Mouse (Mus musculus): ENCODE measurements around the gene Eif3i. TPM values are rescaled to one million over a fixed set of nuclear protein-coding genes. Genes with fewer than 3 reads are reported as not detected.

Gene Eif3i
- polyA plus RNA-seq, 2 experiments: 201 to 223 TPM

DNA sequence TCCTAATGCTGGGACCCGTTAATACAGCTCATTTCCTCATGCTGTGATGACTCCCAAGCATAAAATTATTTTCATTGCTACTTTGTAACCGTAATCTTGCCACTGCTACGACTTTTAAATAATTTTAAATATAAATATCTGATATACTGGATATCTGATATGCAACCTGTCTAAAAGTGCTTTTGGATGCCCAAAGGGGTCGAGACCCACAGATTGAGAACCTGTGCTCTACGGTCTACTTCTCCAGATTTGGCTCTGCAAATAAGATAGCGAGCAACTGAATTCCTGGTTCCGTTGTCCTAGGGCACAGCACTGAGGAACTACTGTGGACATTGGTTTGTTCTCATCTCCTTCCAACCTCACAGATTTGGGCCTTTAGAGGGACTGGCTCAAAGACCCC, 22.8 kb downstream of the Eif3i start:
- TF ChIP-seq CTCF (IDR thresholded peaks at IDR 0.05; ENCODE audit: low read depth) (no peak), EP300 (IDR thresholded peaks at IDR 0.05; ENCODE audit: low read depth) (no peak)
- no peak overlapping the region for H3K4me3 ChIP-seq (ENCODE audit: insufficient read depth in 1 of 2, low read depth in 2 of 2, low read length in 2 of 2)
- H3K4me2 ChIP-seq (ENCODE audit: low read depth): no peak overlapping the region
- H3K4me1 ChIP-seq (replicated peaks; ENCODE audit: control insufficient read depth in 2 of 2, insufficient read depth in 2 of 2, low read length in 1 of 2): peaks cover 0 to 4% of the 10 kb centered on the region in 2 experiments; a peak in 2 of 4 replicates
- no peaks in the 10 kb centered on the region for H3K36me3 ChIP-seq (replicated peaks; ENCODE audit: control insufficient read depth, insufficient read depth, low read depth)
- no peak overlapping the region for H3K27ac ChIP-seq
- DNase-seq (ENCODE audit: low read depth in 3 of 3, low spot score in 3 of 3) (no peak), ATAC-seq (ENCODE audit: insufficient read depth) (no peak)
- H3K9me3 ChIP-seq (ENCODE audit: control insufficient read depth, low read length): no peaks in the 10 kb centered on the region
- WGBS (ENCODE audit: insufficient replicate concordance): 69% methylated on average over 7 of the region's 7 CpGs
- no peak overlapping the region for H3K9ac ChIP-seq (replicated peaks)
- H3K27me3 ChIP-seq (ENCODE audit: control insufficient read depth, insufficient read depth, low read length): no peaks in the 10 kb centered on the region

DNA sequence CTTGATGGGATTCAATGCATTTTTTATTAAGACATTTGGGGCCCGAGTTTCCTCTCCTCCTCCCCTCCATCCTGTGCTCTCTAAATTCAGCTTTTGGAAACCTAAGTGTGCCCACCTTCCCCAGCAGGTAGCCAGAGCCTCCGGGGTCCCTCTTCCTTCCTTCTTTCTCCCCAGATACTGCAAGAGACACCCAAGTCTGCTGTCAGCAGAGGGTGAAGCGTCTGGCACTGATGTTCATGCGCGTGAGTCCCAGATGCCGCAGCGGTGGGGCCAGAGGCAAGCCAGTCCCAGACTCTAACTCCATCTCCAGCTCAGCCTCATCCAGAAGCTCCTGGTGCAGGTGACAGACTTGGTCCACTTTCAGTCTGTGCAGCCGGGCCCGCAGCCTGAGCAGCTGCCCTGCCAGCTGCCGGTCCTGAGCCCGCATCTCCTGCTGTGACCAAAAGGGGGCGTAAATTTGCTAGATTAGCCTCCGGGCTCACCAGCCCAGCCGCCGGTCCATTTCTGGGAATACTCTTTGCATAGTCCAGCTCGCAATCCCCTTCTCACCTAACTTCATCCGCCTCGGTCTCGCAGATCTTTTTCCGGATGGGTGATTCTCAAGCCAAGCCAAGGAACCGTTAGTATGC, 23.5 kb downstream of the Eif3i start:
- ATAC-seq (ENCODE audit: insufficient read depth) (no peak), DNase-seq (ENCODE audit: low read depth in 3 of 3, low spot score in 3 of 3) (no peak)
- Histone ChIP-seq H3K27ac (no peak overlapping the region), H3K4me3 (ENCODE audit: insufficient read depth in 1 of 2, low read depth in 2 of 2, low read length in 2 of 2) (peak overlapping the region in 1 of 2 experiments; percentile 5; a peak in 1 of 4 replicates), H3K27me3 (ENCODE audit: control insufficient read depth, insufficient read depth, low read length) (no peaks in the 10 kb centered on the region), H3K9me3 (ENCODE audit: control insufficient read depth, low read length) (no peaks in the 10 kb centered on the region), H3K36me3 (replicated peaks; ENCODE audit: control insufficient read depth, insufficient read depth, low read depth) (no peaks in the 10 kb centered on the region), H3K4me1 (replicated peaks; ENCODE audit: control insufficient read depth in 2 of 2, insufficient read depth in 2 of 2, low read length in 1 of 2) (peaks cover 0 to 4% of the 10 kb centered on the region in 2 experiments; a peak in 2 of 4 replicates), H3K4me2 (ENCODE audit: low read depth) (no peak overlapping the region), H3K9ac (replicated peaks) (no peak overlapping the region)
- WGBS (ENCODE audit: insufficient replicate concordance): 32% methylated on average over 21 of the region's 21 CpGs
- TF ChIP-seq CTCF (IDR thresholded peaks at IDR 0.05; ENCODE audit: low read depth) (peak; percentile 82), EP300 (IDR thresholded peaks at IDR 0.05; ENCODE audit: low read depth) (no peak)

DNA sequence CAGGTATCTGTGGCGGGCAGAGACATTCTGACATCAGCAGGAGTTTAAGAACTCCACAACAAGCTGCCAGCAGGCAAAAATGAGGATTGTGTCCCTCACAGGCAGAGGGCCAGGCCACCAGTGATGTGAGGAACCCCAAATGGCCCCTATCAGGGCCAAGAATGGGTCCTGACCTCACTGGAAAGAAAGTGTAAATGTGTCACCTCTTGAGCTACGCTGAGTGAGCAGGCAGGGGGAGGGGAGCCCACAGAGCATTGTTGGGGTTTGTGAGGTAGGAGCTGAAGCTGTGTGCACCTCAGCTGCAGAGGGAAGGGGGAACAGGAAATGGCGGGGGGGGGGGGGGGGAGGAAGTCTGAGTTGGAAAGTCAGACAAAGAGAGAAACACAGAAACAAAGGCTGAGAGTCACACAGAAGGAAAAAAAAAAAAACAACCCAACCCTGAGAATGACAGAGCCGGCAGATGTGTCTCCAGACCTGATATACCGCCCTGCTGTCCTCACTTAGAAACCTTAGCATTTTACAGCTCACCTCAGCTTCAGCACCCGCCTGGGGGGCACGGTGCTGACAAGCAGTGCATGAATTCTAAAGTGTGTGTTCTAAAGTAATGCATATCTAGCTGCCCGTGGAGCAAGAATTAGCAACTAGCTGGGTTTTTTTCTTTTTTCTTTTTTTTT, 25.1 kb downstream of the Eif3i start:
- TF ChIP-seq CTCF (IDR thresholded peaks at IDR 0.05; ENCODE audit: low read depth): no peak
- TF ChIP-seq EP300 (IDR thresholded peaks at IDR 0.05; ENCODE audit: low read depth): no peak
- 18% methylated on average over 7 of the region's 8 CpGs for WGBS (ENCODE audit: insufficient replicate concordance)
- DNase-seq (ENCODE audit: low read depth in 3 of 3, low spot score in 3 of 3) (no peak), ATAC-seq (ENCODE audit: insufficient read depth) (no peak)
- Histone ChIP-seq H3K4me2 (ENCODE audit: low read depth) (peak overlapping the region; percentile 18; the same call in 1 of the 2 replicates), H3K9ac (replicated peaks) (no peak overlapping the region), H3K9me3 (ENCODE audit: control insufficient read depth, low read length) (no peaks in the 10 kb centered on the region), H3K4me1 (replicated peaks; ENCODE audit: control insufficient read depth in 2 of 2, insufficient read depth in 2 of 2, low read length in 1 of 2) (peaks cover 0 to 4% of the 10 kb centered on the region in 2 experiments; a peak in 2 of 4 replicates), H3K27me3 (ENCODE audit: control insufficient read depth, insufficient read depth, low read length) (no peaks in the 10 kb centered on the region), H3K36me3 (replicated peaks; ENCODE audit: control insufficient read depth, insufficient read depth, low read depth) (no peaks in the 10 kb centered on the region), H3K27ac (no peak overlapping the region), H3K4me3 (ENCODE audit: insufficient read depth in 1 of 2, low read depth in 2 of 2, low read length in 2 of 2) (no peak overlapping the region)

DNA sequence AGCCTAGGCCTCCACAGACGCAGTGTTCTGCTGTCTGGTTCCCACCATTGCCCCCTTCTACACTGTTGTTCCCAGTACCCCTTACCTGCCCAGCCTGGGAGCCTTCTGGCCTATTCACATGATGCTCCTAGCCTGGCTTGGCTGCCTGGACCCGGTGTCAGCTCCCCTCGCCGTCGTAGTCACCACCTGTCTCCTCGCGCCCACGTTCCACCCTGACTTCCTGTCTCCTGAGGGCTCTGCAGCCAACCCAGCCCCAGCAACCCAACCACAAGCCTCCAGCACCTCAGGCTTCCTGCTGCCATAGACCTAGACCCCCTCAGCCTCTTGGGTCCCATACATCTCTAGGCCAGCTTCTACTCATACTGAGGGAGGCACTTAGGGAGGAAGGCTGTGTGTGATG, 27.0 kb downstream of the Eif3i start, which contains the start of gene Lck:
TSS of gene Lck (minus strand) at position 212 of the 400 bp plus-strand sequence.
- Histone ChIP-seq H3K4me1 (replicated peaks; ENCODE audit: control insufficient read depth in 2 of 2, insufficient read depth in 2 of 2, low read length in 1 of 2) (peaks cover 0 to 2% of the 10 kb centered on the region in 2 experiments; a peak in 2 of 4 replicates), H3K36me3 (replicated peaks; ENCODE audit: control insufficient read depth, insufficient read depth, low read depth) (no peaks in the 10 kb centered on the region), H3K9ac (replicated peaks) (no peak within 1 kb of the TSS), H3K27ac (no peak within 1 kb of the TSS), H3K4me2 (ENCODE audit: low read depth) (no peak within 1 kb of the TSS), H3K9me3 (ENCODE audit: control insufficient read depth, low read length) (no peaks in the 10 kb centered on the region), H3K27me3 (ENCODE audit: control insufficient read depth, insufficient read depth, low read length) (no peaks in the 10 kb centered on the region), H3K4me3 (ENCODE audit: insufficient read depth in 1 of 2, low read depth in 2 of 2, low read length in 2 of 2) (no peak within 1 kb of the TSS)
- 40% methylated on average over 8 of the region's 8 CpGs for whole genome bisulfite sequencing (ENCODE audit: insufficient replicate concordance)
- DNase-seq (ENCODE audit: low read depth in 3 of 3, low spot score in 3 of 3) (no peak), ATAC-seq (ENCODE audit: insufficient read depth) (no peak)
- TF ChIP-seq CTCF (IDR thresholded peaks at IDR 0.05; ENCODE audit: low read depth): no peak
- TF ChIP-seq EP300 (IDR thresholded peaks at IDR 0.05; ENCODE audit: low read depth): no peak

DNA sequence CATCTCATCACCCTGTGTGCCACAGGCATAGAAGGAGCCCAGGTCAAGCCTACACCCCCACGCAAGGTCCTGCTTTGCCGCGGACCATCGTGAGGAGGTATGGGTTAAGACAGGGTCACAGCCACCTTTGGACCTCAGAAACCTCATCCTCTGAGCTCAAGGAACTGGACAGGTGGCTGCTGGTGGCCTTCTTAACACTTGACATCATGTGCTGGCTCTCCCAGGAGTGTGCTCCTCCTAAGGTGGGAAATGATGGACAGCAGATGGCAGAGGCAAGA, 27.4 kb downstream of the Eif3i start:
- DNase-seq (ENCODE audit: low read depth in 3 of 3, low spot score in 3 of 3): no peak
- Histone ChIP-seq H3K27ac (no peak overlapping the region), H3K9ac (replicated peaks) (no peak overlapping the region), H3K4me3 (ENCODE audit: insufficient read depth in 1 of 2, low read depth in 2 of 2, low read length in 2 of 2) (no peak overlapping the region), H3K27me3 (ENCODE audit: control insufficient read depth, insufficient read depth, low read length) (no peaks in the 10 kb centered on the region), H3K4me2 (ENCODE audit: low read depth) (no peak overlapping the region), H3K9me3 (ENCODE audit: control insufficient read depth, low read length) (no peaks in the 10 kb centered on the region), H3K4me1 (replicated peaks; ENCODE audit: control insufficient read depth in 2 of 2, insufficient read depth in 2 of 2, low read length in 1 of 2) (peaks cover 0 to 2% of the 10 kb centered on the region in 2 experiments; a peak in 2 of 4 replicates), H3K36me3 (replicated peaks; ENCODE audit: control insufficient read depth, insufficient read depth, low read depth) (no peaks in the 10 kb centered on the region)
- ATAC-seq (ENCODE audit: insufficient read depth): no peak
- WGBS (ENCODE audit: insufficient replicate concordance): 78% methylated on average over 4 of the region's 4 CpGs
- TF ChIP-seq CTCF (IDR thresholded peaks at IDR 0.05; ENCODE audit: low read depth) (no peak), EP300 (IDR thresholded peaks at IDR 0.05; ENCODE audit: low read depth) (no peak)

Measured in liver, embryonic 14.5 days (tissue).